Mouse (Mus musculus): ENCODE results near the gene Tcfl5. TPM values are rescaled to one million over a fixed set of nuclear protein-coding genes. Genes with fewer than 3 reads are reported as not detected.

Tcfl5 gene
- total RNA-seq, 1 experiment from 2014 or later = not detected

GRCm38 (mm10) chr2:180600569-180601021, 41.9 kb downstream of the Tcfl5 start:
- ATAC-seq (replicated peaks; ENCODE audit: low read depth, poor library complexity, severe bottlenecking) = no peak

DNA sequence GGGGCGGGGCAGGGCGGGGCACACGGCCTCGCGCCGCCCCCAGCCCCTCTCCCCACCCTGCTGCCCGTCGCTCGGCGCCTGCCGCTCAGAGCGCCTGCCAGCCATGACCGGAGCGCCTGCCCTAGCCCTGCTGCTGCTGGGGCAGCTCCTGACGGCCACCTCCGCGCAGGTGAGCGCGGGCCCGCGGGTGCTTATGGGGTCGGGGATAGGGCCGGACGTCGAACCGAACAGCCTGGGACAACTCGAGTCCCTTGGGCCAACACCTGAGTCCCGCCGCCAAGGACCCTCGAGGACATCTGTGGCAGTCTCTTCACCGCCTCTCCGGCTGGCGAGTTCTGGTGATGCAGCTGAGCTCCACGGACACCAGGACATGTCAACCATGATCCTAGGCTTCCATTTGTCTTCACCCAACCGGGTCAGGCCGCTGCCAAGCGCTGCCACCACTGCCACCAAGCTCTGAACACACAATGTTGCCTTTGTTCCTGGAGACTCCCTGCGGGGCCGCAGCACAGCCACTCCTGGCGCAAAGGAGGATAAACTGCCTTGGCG, 44.3 kb downstream of the Tcfl5 start:
- ATAC-seq (replicated peaks; ENCODE audit: low read depth, poor library complexity, severe bottlenecking) = no peak

- ATAC-seq (replicated peaks; ENCODE audit: low read depth, poor library complexity, severe bottlenecking) = no peak
Measured at GRCm38 (mm10) chr2:180597490-180597889, 45.0 kb downstream of the Tcfl5 start, which contains the start of gene Col9a3. Gene Col9a3, plus strand, starts transcription at chr2:180597790.

GRCm38 (mm10) chr2:180589123-180589831, 53.2 kb downstream of the Tcfl5 start, which contains the start of gene Ogfr:
Gene Ogfr, plus strand, starts transcription at chr2:180589245.
- ATAC-seq (replicated peaks; ENCODE audit: low read depth, poor library complexity, severe bottlenecking) = peak; percentile 85

- peak; percentile 14 for ATAC-seq (replicated peaks; ENCODE audit: low read depth, poor library complexity, severe bottlenecking)
Measured at GRCm38 (mm10) chr2:180588736-180589122, 53.8 kb downstream of the Tcfl5 start.

DNA sequence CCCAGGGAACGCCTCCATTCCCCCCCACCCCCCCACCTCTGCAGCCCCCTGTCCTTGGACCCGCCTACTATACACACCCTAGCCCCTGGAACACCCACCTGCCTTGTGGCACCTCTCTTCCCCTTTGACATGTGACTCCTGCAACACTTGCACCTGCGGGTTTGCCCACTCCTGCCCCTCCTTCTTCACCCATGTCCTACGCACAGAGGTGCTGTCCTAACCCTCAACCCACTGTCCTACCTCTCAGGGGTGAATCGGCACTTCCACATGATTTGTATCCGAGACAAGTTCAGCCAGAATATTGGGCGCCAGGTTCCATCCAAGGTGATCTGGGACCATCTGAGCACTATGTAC, 59.4 kb downstream of the Tcfl5 start:
- no peak for ATAC-seq (replicated peaks; ENCODE audit: low read depth, poor library complexity, severe bottlenecking)

DNA sequence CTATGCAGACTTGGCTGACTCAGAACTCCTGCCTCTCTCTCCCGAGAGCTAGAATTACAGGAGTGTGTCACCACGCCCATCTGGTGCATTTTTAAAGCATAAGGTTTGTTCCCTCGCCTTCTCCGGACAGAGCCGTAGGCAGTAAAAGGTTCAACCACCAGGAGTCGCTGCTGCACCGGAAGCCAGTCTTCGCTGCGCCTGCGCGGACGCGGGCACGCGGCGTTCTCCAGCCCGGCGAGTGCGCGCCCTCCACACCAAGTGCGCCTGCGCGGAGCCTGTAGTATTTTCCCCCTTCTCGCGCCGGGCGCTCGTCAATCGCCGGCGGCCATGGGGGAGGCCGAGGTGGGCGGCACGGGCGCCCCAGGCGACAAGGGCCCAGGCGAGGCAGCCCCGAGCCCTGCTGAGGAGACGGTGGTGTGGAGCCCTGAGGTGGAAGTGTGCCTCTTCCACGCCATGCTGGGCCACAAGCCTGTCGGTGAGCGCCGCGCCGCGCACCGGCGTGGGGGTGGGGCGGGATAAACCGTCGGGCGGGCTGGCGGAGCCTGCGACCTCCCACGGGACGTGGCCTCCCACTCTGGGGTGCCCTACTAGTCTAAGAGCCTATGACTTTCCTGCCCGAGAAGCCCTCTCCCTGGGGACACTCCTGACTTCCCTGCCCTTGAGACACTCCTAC, 59.9 kb downstream of the Tcfl5 start:
- peak; percentile 87 for ATAC-seq (replicated peaks; ENCODE audit: low read depth, poor library complexity, severe bottlenecking)

DNA sequence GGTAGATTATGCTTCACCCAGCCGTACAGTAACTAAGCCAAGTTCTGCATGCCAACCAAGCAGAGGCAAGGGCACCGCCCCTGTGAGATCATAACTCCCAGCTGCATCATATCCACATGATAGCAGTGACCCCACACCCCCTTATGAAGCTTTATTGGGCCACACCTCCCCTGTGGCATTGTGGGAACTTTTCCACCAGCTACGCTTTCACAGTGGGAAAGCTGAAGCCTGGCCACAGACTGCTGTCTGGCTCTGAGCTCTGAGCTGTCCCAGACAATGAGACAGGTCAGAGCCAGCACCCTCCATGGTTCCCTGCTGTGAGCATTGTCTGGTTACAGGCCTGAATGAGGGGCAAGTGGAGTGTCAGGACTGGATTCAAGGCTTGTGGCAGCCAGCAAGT, 61.5 kb downstream of the Tcfl5 start, which contains the start of gene Mrgbp:
TSS of gene Mrgbp (plus strand) at position 303 of the 400 bp plus-strand sequence.
- no peak for ATAC-seq (replicated peaks; ENCODE audit: low read depth, poor library complexity, severe bottlenecking)

DNA sequence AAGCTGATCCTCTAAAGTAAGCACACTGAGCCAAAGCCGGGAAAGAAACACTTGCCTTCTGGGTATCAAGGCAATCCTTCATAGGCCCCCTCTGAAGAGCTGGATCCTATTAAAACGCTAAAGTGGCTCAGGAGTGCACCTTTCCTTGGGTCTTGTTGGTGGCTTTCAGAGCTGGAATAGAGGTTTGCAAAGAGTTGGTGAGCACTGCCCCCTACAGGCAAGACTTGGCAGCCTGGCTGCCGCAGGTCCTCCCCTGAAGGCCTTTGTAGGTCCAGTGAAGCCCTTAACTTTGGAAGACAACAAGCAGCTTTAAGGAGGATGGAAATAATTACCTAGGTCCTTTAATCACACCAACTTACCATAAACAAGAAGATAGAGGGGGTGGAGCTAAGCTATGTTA, 63.8 kb downstream of the Tcfl5 start:
- peak; percentile 62 for ATAC-seq (replicated peaks; ENCODE audit: low read depth, poor library complexity, severe bottlenecking)

- ATAC-seq (replicated peaks; ENCODE audit: low read depth, poor library complexity, severe bottlenecking) = no peak
Measured at GRCm38 (mm10) chr2:180576482-180576881, 66.0 kb downstream of the Tcfl5 start.

Other genes starting within 250 kb of the Tcfl5 start
- gene Slco4a1, start 186.5 kb downstream of the Tcfl5 start, total RNA-seq (2017) = 5.9 and 12.5 TPM in 2 replicates
- not detected in 2 replicates for gene Ntsr1, start 142.7 kb downstream of the Tcfl5 start, total RNA-seq (2017)
- 31.9 and 43.0 TPM in 2 replicates for gene Mrgbp, start 61.4 kb downstream of the Tcfl5 start, total RNA-seq (2017)
- gene Ogfr, start 53.5 kb downstream of the Tcfl5 start, total RNA-seq (2017) = 39.4 and 47.0 TPM in 2 replicates
- not detected in 2 replicates for gene Col9a3, start 44.9 kb downstream of the Tcfl5 start, total RNA-seq (2017)
- gene Dido1, start 67.3 kb upstream of the Tcfl5 start, total RNA-seq (2017) = 64.8 and 81.1 TPM in 2 replicates
- gene Gid8, start 67.4 kb upstream of the Tcfl5 start, total RNA-seq (2017) = 78.3 and 83.0 TPM in 2 replicates
- gene Slc17a9, start 82.6 kb upstream of the Tcfl5 start, total RNA-seq (2017) = 6.5 and 6.8 TPM in 2 replicates
- not detected in 2 replicates for gene Bhlhe23, start 134.2 kb upstream of the Tcfl5 start, total RNA-seq (2017)